Mouse (Mus musculus) midbrain, postnatal 0 days (tissue): ENCODE data around the gene Tnpo2. TPM values are rescaled to one million over a fixed set of nuclear protein-coding genes. Genes with fewer than 3 reads are reported as not detected.

ENCODE experiments used
- ATAC-seq: fragments of 200-750 bp; cut with Nextera tagmentation; 2 replicates; pipeline ENCODE4 v1.8.0; 2017; ENCODE audit warnings: moderate number of reproducible peaks, mild to moderate bottlenecking, moderate TSS enrichment, moderate library complexity; ENCODE audit not compliant: low FRiP score
- DNase-seq: peaks from one replicate; pipeline ENCODE4 v3.0.0-alpha.2; 2015; ENCODE audit warnings: low spot score
- H3K27ac ChIP-seq: fragments of 300-500 bp; sonication (generic); 2 replicates; pipeline ENCODE4 v1.5.1; 2014; ENCODE audit warnings: low read depth, mild to moderate bottlenecking, low read length, mixed read lengths
- H3K27me3 ChIP-seq: fragments of 300-500 bp; sonication (generic); 2 replicates; pipeline ENCODE4 v1.6.1; 2014; ENCODE audit warnings: low read length, control low read depth, mixed read lengths; ENCODE audit not compliant: insufficient read depth
- H3K36me3 ChIP-seq: fragments of 300-500 bp; sonication (generic); 2 replicates; pipeline ENCODE4 v1.6.1; 2014; ENCODE audit warnings: low read length, control low read depth, mixed read lengths; ENCODE audit not compliant: insufficient read depth
- H3K4me1 ChIP-seq: fragments of 300-500 bp; sonication (generic); 2 replicates; pipeline ENCODE4 v1.6.1; 2014; ENCODE audit warnings: mild to moderate bottlenecking, control low read depth, antibody characterized with exemption, low read length, mixed read lengths; ENCODE audit not compliant: insufficient read depth
- H3K4me2 ChIP-seq: fragments of 300-500 bp; sonication (generic); 2 replicates; pipeline ENCODE4 v1.6.1; 2014; ENCODE audit warnings: low read depth, mild to moderate bottlenecking, low read length, mixed read lengths; ENCODE audit not compliant: poor library complexity, severe bottlenecking
- H3K4me3 ChIP-seq: fragments of 300-500 bp; sonication (generic); 2 replicates; pipeline ENCODE4 v1.5.1; 2014; ENCODE audit warnings: low read depth, mild to moderate bottlenecking, low read length, moderate library complexity
- H3K9ac ChIP-seq: fragments of 300-500 bp; sonication (generic); replicated peaks from 2 replicates; pipeline ENCODE4 v1.6.1; 2014; ENCODE audit warnings: mild to moderate bottlenecking, low read length, moderate library complexity, mixed read lengths; ENCODE audit not compliant: poor library complexity, severe bottlenecking
- H3K9me3 ChIP-seq: fragments of 300-500 bp; sonication (generic); 2 replicates; pipeline ENCODE4 v1.6.1; 2016; ENCODE audit warnings: low read length, control low read depth
- CTCF ChIP-seq: IDR thresholded peaks from 2 replicates; pipeline ENCODE4 v1.5.1; 2016; ENCODE audit warnings: antibody characterized with exemption, mild to moderate bottlenecking
- WGBS: fragments of 180-500 bp; shearing (Covaris S2); extraction: QIAGEN DNeasy Blood & Tissue Kit; methylation state at CpG from one replicate; pipeline ENCODE4 v1.1.7; 2014; 5-methylcytosine and 5-hydroxymethylcytosine counted together
- polyA plus RNA-seq: library from polyadenylated mRNA; unstranded; fragments of >200 nt; fragmentation: Nextera tagmentation; extraction: Ambion mirVana; gene quantifications from 2 replicates; pipeline ENCODE4 v1.2.1, GENCODE M21; 2015
- total RNA-seq: library from RNA; depleted of rRNA; stranded (reverse); fragments of >200 nt; gene quantifications from 2 replicates; pipeline ENCODE4 v1.2.3, GENCODE M21; 2014

The Tnpo2 gene
- total and polyA plus RNA-seq, 2 experiments from 2014 or later, result 53.5 to 174 TPM

DNA sequence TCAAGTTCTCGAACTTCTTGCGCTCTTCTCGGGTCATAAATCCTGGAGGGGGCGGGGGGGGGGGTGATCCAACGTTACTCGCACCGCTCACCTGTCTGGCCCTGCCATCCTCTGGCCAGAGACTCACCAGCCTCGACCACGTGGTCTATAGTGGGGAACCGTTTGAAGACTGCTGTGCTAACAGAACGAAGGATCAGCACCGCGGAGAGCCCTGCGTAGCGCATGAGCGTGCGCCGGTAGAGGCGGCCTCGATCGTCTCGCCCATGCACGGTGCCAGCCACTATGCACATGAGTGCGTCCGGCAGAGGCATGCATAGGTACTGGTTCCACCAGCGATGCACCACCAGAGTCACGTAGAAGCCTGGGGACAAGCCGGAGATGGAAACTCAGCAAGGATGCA, 25.5 kb upstream of the Tnpo2 start:
- Histone ChIP-seq H3K27ac (no peak overlapping the region), H3K4me3 (no peak overlapping the region), H3K4me2 (no peak overlapping the region), H3K9ac (no peak overlapping the region), H3K4me1 (0 out of 2 replicates have a peak, but pooled peaks cover 4% of the 10 kb centered on the region), H3K9me3 (no peaks in the 10 kb centered on the region), H3K36me3 (no peaks in the 10 kb centered on the region), H3K27me3 (peaks cover 21% of the 10 kb centered on the region)
- TF ChIP-seq CTCF, result no peak
- 0 out of 2 replicates have a peak, but pooled peaks have one; percentile 42 for ATAC-seq
- WGBS, result 18% methylated on average over 27 of the region's 28 CpGs
- no peak for DNase-seq

DNA sequence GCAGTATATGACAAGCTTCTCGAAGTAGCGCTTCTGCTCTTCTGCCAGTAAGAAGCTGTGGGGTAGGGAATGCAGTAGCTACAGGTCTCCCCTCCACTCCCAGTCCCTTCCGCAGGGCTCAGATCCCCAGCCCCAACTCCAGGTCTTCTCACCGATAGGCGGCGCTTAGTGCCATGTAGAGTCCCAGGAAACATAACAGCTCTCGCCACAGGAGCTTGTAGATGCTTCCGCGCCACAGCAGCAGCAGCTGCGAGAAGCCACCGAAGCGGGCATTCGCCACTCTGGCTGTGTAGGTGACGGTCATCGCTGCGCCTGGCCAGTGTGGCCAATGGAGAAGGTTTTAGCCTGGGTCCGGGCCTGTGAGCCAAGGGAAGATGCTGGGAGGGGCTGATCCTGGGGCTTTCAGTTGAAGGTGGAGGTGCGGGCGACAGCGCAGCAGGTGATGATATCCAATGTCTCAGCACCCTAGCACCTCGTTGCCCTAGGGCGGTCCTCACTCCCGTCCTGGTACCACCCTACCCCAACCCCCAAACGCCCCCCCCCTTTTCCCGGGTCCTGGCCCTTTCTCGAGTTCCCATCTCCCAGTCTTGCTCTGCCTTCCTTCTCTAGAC, 23.4 kb upstream of the Tnpo2 start:
- 7% methylated on average over 25 of the region's 26 CpGs for WGBS
- TF ChIP-seq CTCF, result peak; percentile 79
- H3K9me3 ChIP-seq, result no peaks in the 10 kb centered on the region
- DNase-seq, result peak; percentile 90
- peak; percentile 64 for ATAC-seq
- H3K4me3 ChIP-seq, result peak overlapping the region; percentile 33
- H3K27me3 ChIP-seq, result peaks cover 15% of the 10 kb centered on the region
- peak overlapping the region; percentile 64 for H3K9ac ChIP-seq
- H3K4me1 ChIP-seq, result 0 out of 2 replicates have a peak, but pooled peaks cover 4% of the 10 kb centered on the region
- H3K27ac ChIP-seq, result no peak overlapping the region
- H3K4me2 ChIP-seq, result peak overlapping the region; percentile 70
- peaks cover 7% of the 10 kb centered on the region for H3K36me3 ChIP-seq

DNA sequence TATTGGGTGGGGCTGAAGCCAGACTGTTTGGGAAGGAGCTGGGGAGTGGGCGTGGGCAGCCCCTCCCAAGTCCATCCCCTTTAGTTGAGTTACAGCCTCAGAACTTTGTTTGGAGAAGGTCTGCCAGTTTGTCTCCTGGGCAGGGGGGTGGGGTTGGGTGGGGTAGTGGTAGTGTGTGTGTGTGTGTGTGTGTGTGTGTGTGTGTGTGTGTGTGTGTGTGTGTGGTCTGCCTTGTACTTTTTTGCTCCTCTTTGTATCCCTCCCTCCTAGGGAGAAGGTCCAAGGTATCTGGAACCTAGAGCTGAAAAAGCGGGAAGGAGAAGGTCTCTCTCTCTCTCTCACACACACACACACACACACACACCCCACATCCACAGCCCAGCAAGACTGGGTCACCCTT, 22.3 kb upstream of the Tnpo2 start, which contains the start of gene Best2:
Gene Best2 (minus strand): TSS at position 101 of the 400 bp plus-strand sequence.
- Histone ChIP-seq H3K9ac (peak within 1 kb of the TSS; percentile 64), H3K4me1 (0 out of 2 replicates have a peak, but pooled peaks cover 4% of the 10 kb centered on the region), H3K27me3 (peaks cover 14% of the 10 kb centered on the region), H3K9me3 (no peaks in the 10 kb centered on the region), H3K27ac (no peak within 1 kb of the TSS), H3K36me3 (peaks cover 16% of the 10 kb centered on the region), H3K4me2 (peak within 1 kb of the TSS; percentile 70), H3K4me3 (peak within 1 kb of the TSS; percentile 33)
- WGBS, result 46% methylated on average over 2 of the region's 2 CpGs
- DNase-seq, result no peak
- ATAC-seq, result no peak
- no peak for TF ChIP-seq CTCF

DNA sequence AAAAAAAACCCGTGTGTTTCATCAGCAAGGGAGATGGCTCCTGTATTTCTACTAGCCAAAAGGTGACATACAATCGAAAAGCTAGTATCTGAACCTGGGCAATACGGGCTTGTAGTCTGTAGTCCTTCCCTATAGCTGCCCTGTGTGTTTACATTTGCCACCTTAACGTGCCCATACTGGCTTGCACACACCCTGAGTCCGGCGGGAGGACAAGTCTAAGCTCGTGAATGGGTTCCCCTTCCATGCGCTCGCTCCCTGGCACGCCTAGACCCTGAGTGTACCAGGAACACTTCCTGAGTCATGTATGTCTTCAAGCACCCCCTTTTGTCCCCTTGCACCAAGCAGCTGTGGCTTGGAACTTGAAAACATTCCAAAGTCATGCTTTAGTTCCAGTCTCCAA, 20.0 kb upstream of the Tnpo2 start:
- no peak for DNase-seq
- Histone ChIP-seq H3K9me3 (no peaks in the 10 kb centered on the region), H3K27ac (no peak overlapping the region), H3K4me2 (no peak overlapping the region), H3K4me3 (no peak overlapping the region), H3K27me3 (peaks cover 4% of the 10 kb centered on the region; the same call in 1 of the 2 replicates), H3K9ac (no peak overlapping the region), H3K36me3 (peaks cover 26% of the 10 kb centered on the region), H3K4me1 (0 out of 2 replicates have a peak, but pooled peaks cover 4% of the 10 kb centered on the region)
- 67% methylated on average over 10 of the region's 10 CpGs for WGBS
- no peak for ATAC-seq
- no peak for TF ChIP-seq CTCF

DNA sequence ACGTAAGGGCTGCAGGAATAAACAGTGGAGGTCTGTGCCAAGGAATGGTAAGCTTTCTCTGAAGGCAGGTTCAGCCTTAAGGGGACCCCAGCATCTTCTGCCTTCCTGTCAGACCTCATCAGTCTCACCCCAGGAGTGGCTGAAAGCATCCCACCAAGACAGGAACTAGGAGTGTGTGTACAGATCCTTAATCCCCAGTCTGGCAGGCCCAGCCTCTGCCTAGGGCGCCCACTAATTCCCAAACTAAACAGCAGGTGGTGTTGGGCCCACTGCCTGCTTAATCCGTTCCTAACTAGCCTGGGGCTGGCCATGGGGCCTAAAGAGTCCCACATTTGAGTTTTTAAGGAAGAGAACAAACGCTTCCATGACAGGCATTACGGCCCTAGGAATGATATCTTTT, 19.5 kb upstream of the Tnpo2 start:
- ATAC-seq (peak; percentile 38; the same call in 1 of the 2 replicates), DNase-seq (no peak)
- Histone ChIP-seq H3K4me3 (no peak overlapping the region), H3K27ac (no peak overlapping the region), H3K4me2 (no peak overlapping the region), H3K36me3 (peaks cover 27% of the 10 kb centered on the region), H3K9ac (no peak overlapping the region), H3K9me3 (no peaks in the 10 kb centered on the region), H3K4me1 (0 out of 2 replicates have a peak, but pooled peaks cover 4% of the 10 kb centered on the region), H3K27me3 (0 out of 2 replicates have a peak, but pooled peaks cover 3% of the 10 kb centered on the region)
- TF ChIP-seq CTCF, result 0 out of 2 replicates have a peak, but pooled peaks have one; percentile 9
- 20% methylated on average over 5 of the region's 5 CpGs for WGBS

DNA sequence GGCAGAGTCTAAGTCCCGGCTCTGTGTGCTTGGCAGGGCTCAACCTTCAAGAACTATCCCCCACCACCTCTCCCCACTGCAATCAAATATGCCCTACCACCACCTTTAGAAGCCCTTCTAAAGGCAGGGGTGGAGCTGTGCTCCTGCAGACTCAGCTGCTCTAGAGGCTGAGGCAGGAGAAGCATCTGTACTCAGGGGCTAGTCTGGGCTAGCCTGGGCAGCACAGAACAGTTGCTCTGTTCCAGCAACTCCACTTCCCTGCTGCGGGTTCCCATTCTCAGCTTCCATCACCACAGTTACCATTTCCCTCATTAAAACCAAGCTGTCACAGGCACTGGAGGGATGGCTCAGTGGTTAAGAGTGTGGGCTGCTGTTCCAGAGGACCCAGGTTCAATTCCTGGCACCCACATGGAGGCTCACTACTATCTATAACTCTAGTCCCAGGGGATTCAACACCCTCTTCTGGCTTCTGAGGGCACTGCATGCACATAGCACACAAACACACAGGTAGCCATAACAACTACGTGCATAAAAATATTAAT, 15.1 kb upstream of the Tnpo2 start:
- H3K4me1 ChIP-seq, result peaks cover 4% of the 10 kb centered on the region; the same call in 1 of the 2 replicates
- H3K36me3 ChIP-seq, result peaks cover 33% of the 10 kb centered on the region
- ATAC-seq (no peak), DNase-seq (no peak)
- no peak overlapping the region for H3K27ac ChIP-seq
- H3K4me3 ChIP-seq, result no peak overlapping the region
- TF ChIP-seq CTCF, result peak; percentile 31
- no peaks in the 10 kb centered on the region for H3K9me3 ChIP-seq
- no peak overlapping the region for H3K9ac ChIP-seq
- H3K27me3 ChIP-seq, result no peaks in the 10 kb centered on the region
- 96% methylated on average over 3 of the region's 3 CpGs for WGBS
- no peak overlapping the region for H3K4me2 ChIP-seq
